Mouse (Mus musculus): Measurements from ENCODE around the gene Zdhhc20. TPM values are rescaled to one million over a fixed set of nuclear protein-coding genes. Genes with fewer than 3 reads are reported as not detected.

Zdhhc20 gene
- polyA plus RNA-seq (2015; fragmentation: Nextera tagmentation; extraction: Ambion mirVana) = 46.1 and 53.2 TPM in 2 replicates

DNA sequence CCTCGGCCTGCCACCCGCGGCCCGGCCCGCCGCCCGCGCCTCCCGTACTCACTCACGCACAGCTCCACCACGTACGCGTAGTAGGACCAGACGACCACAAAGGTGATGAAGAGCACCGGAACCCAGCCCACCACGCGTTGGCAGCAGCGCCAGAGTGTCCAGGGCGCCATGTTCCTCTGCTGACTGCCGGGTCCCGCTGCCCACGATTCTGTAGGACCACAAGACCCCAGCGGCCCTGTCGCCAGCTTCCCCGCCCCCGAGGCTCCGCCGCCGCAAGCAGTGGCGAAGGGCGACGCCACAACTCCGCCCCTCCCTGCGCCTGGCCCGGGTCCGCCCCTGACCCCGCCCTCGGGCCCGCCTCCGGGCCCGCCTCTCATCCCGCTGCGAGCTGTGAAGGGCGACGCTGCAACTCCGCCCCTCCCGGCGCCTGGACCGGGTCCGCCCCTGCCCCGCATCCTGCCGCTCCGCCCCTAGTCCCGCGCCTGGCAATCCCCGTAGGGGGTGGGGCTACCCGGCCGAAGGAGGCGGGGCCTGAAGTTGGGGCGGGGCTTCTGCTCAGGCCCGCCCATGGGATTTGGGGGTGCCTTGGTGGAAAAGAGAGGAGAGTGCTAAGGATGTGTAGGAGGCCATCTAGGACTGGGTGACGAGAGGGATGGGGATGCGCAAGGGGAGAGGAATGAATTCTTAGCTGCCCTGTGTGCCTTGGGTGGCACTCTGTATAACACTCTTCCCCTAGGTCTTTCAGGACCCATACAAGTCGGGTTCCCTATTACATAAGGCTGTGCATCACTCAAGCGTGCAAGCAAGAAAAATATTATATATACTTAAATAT lies at the start of gene Zdhhc20:
Zdhhc20 (minus strand) TSS at position 266 of the 832 bp plus-strand sequence.
- peak within 1 kb of the TSS; percentile 90 for H3K27ac ChIP-seq
- TF ChIP-seq CTCF (IDR thresholded peaks at IDR 0.05; ENCODE audit: low read depth) = no peak; the same call in 1 of the 2 replicates
- no peaks in the 10 kb centered on the region for H3K27me3 ChIP-seq (ENCODE audit: insufficient read depth, low read length)
- 3% methylated on average over 62 of the region's 65 CpGs for WGBS
- DNase-seq (ENCODE audit: low spot score) (peak; percentile 96), ATAC-seq (replicated peaks; ENCODE audit: low FRiP score, low read depth) (peak; percentile 97)
- no peaks in the 10 kb centered on the region; the same call in 1 of the 2 replicates for H3K4me1 ChIP-seq (replicated peaks; ENCODE audit: insufficient read depth, low read length)
- no peaks in the 10 kb centered on the region for H3K9me3 ChIP-seq (replicated peaks; ENCODE audit: low read length)
- H3K9ac ChIP-seq (ENCODE audit: low read depth, low read length) = peak within 1 kb of the TSS; percentile 91
- H3K4me3 ChIP-seq (replicated peaks; ENCODE audit: low read depth, low read length) = peak within 1 kb of the TSS; percentile 76
- H3K36me3 ChIP-seq (ENCODE audit: insufficient read depth, low read length) = no peaks in the 10 kb centered on the region
- peak within 1 kb of the TSS; percentile 82 for H3K4me2 ChIP-seq (ENCODE audit: low read length)

GRCm38 (mm10) chr14:57937297-57937696 lies 47.2 kb upstream of the Zdhhc20 start:
- Histone ChIP-seq H3K4me3 (replicated peaks; ENCODE audit: low read depth, low read length) (no peak overlapping the region), H3K4me1 (replicated peaks; ENCODE audit: insufficient read depth, low read length) (no peaks in the 10 kb centered on the region), H3K27ac (no peak overlapping the region), H3K4me2 (ENCODE audit: low read length) (no peak overlapping the region), H3K9ac (ENCODE audit: low read depth, low read length) (no peak overlapping the region), H3K27me3 (ENCODE audit: insufficient read depth, low read length) (no peaks in the 10 kb centered on the region), H3K9me3 (replicated peaks; ENCODE audit: low read length) (no peaks in the 10 kb centered on the region), H3K36me3 (ENCODE audit: insufficient read depth, low read length) (peaks cover 15% of the 10 kb centered on the region; the same call in 1 of the 2 replicates)
- DNase-seq (ENCODE audit: low spot score) = no peak
- no peak for ATAC-seq (replicated peaks; ENCODE audit: low FRiP score, low read depth)
- 92% methylated on average over 6 of the region's 6 CpGs for WGBS
- TF ChIP-seq CTCF (IDR thresholded peaks at IDR 0.05; ENCODE audit: low read depth) = no peak

- no peak for TF ChIP-seq CTCF (IDR thresholded peaks at IDR 0.05; ENCODE audit: low read depth)
- no peak for ATAC-seq (replicated peaks; ENCODE audit: low FRiP score, low read depth)
- H3K27me3 ChIP-seq (ENCODE audit: insufficient read depth, low read length) = no peaks in the 10 kb centered on the region
- DNase-seq (ENCODE audit: low spot score) = no peak
- H3K4me2 ChIP-seq (ENCODE audit: low read length) = no peak overlapping the region
- H3K4me1 ChIP-seq (replicated peaks; ENCODE audit: insufficient read depth, low read length) = no peaks in the 10 kb centered on the region
- WGBS = 95% methylated on average over 13 of the region's 13 CpGs
- H3K36me3 ChIP-seq (ENCODE audit: insufficient read depth, low read length) = 0 out of 2 replicates have a peak, but pooled peaks cover 11% of the 10 kb centered on the region
- H3K27ac ChIP-seq = no peak overlapping the region
- no peak overlapping the region for H3K9ac ChIP-seq (ENCODE audit: low read depth, low read length)
- no peak overlapping the region for H3K4me3 ChIP-seq (replicated peaks; ENCODE audit: low read depth, low read length)
- no peaks in the 10 kb centered on the region for H3K9me3 ChIP-seq (replicated peaks; ENCODE audit: low read length)
These were observed 44.6 kb upstream of the Zdhhc20 start for GRCm38 (mm10) chr14:57934666-57935065.

DNA sequence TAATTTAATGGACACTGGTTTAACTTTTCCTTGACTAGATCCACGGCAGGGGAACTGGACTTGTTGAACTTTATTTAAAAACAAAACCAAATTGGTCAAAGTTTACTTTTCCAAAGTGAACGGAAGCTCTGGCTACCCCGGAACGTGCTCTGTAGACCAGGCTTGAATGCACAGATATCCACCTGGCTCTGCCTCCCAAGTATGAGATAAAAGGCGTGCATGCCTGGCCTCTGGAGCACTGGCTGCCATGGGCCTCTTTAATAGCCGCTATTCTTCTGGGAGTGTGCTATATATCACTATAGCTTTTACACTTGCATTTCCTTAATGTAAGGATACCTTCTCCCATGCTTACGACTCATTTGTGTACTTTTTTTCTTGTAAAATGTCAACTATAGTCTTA lies 43.5 kb upstream of the Zdhhc20 start:
- no peak for ATAC-seq (replicated peaks; ENCODE audit: low FRiP score, low read depth)
- 38% methylated on average over 7 of the region's 7 CpGs for WGBS

GRCm38 (mm10) chr14:57932881-57933443 lies 42.9 kb upstream of the Zdhhc20 start:
- WGBS = 53% methylated on average over 7 of the region's 7 CpGs
- no peak for DNase-seq (ENCODE audit: low spot score)

More for the DNA sequence above, 43.5 kb upstream of the Zdhhc20 start:
- no peak for DNase-seq (ENCODE audit: low spot score)
- Histone ChIP-seq H3K9me3 (replicated peaks; ENCODE audit: low read length) (no peaks in the 10 kb centered on the region), H3K27ac (no peak overlapping the region), H3K9ac (ENCODE audit: low read depth, low read length) (no peak overlapping the region), H3K36me3 (ENCODE audit: insufficient read depth, low read length) (0 out of 2 replicates have a peak, but pooled peaks cover 16% of the 10 kb centered on the region), H3K27me3 (ENCODE audit: insufficient read depth, low read length) (no peaks in the 10 kb centered on the region), H3K4me3 (replicated peaks; ENCODE audit: low read depth, low read length) (no peak overlapping the region), H3K4me2 (ENCODE audit: low read length) (no peak overlapping the region), H3K4me1 (replicated peaks; ENCODE audit: insufficient read depth, low read length) (no peaks in the 10 kb centered on the region)
- TF ChIP-seq CTCF (IDR thresholded peaks at IDR 0.05; ENCODE audit: low read depth) = no peak

DNA sequence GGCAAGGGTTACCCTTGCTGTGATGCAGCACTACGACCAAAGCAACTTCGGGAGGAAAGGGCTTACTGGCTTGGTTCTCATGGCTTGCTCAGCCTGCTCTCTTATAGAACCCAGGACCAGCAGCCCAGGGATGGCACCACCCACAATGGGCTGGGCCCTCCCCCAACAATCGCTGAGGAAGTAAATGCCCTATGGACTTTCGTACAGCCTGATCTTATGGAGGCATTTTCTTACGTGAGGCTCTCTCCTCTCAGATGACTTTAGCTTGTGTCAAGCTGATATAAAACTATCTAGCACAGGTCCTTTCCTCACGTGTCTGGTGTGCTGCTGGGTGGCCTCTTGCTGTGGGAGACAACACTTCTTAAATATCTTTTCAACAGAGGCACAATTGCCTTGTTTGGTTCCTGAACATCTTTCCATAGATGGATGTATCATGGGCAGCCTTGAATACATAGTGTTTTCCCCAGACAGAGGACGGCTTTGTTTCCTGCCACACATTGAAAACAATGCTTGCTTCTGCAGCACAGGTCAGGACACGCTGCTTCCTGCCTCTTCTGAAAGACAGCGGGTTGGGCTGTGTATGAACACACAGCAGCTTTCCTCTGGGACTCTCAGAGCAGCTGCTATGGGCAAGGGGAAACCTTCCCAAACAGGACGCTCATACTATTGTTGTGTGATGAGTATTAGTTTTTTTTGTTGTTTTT lies 31.5 kb upstream of the Zdhhc20 start:
- Histone ChIP-seq H3K27me3 (ENCODE audit: insufficient read depth, low read length) (no peaks in the 10 kb centered on the region), H3K4me1 (replicated peaks; ENCODE audit: insufficient read depth, low read length) (no peaks in the 10 kb centered on the region), H3K4me3 (replicated peaks; ENCODE audit: low read depth, low read length) (no peak overlapping the region), H3K9me3 (replicated peaks; ENCODE audit: low read length) (no peaks in the 10 kb centered on the region), H3K27ac (peak overlapping the region; percentile 72), H3K9ac (ENCODE audit: low read depth, low read length) (no peak overlapping the region), H3K4me2 (ENCODE audit: low read length) (no peak overlapping the region), H3K36me3 (ENCODE audit: insufficient read depth, low read length) (peaks cover 23% of the 10 kb centered on the region)
- ATAC-seq (replicated peaks; ENCODE audit: low FRiP score, low read depth) = no peak; the same call in 1 of the 2 replicates
- WGBS = 58% methylated on average over 10 of the region's 10 CpGs
- DNase-seq (ENCODE audit: low spot score) = peak; percentile 71
- TF ChIP-seq CTCF (IDR thresholded peaks at IDR 0.05; ENCODE audit: low read depth) = no peak

More at GRCm38 (mm10) chr14:57932881-57933443, 42.9 kb upstream of the Zdhhc20 start:
- no peaks in the 10 kb centered on the region for H3K4me1 ChIP-seq (replicated peaks; ENCODE audit: insufficient read depth, low read length)
- no peak overlapping the region for H3K4me2 ChIP-seq (ENCODE audit: low read length)
- H3K9ac ChIP-seq (ENCODE audit: low read depth, low read length) = no peak overlapping the region
- no peak overlapping the region for H3K27ac ChIP-seq
- H3K27me3 ChIP-seq (ENCODE audit: insufficient read depth, low read length) = no peaks in the 10 kb centered on the region
- no peak overlapping the region for H3K4me3 ChIP-seq (replicated peaks; ENCODE audit: low read depth, low read length)
- TF ChIP-seq CTCF (IDR thresholded peaks at IDR 0.05; ENCODE audit: low read depth) = no peak
- H3K9me3 ChIP-seq (replicated peaks; ENCODE audit: low read length) = no peaks in the 10 kb centered on the region
- no peak for ATAC-seq (replicated peaks; ENCODE audit: low FRiP score, low read depth)
- H3K36me3 ChIP-seq (ENCODE audit: insufficient read depth, low read length) = 0 out of 2 replicates have a peak, but pooled peaks cover 11% of the 10 kb centered on the region

Measured in kidney, postnatal 0 days (tissue).